Mouse (Mus musculus) mouse embryonic stem cell (cell line): ENCODE measurements around the gene Gm19684.
"Not testable (repeated sequence)": the region's sequence is repeated elsewhere in the genome, so short reads cannot be mapped to it uniquely, and the experiment has no call there.

Experiments
- in situ Hi-C, 2 experiments: fragments of 300-500 bp; cut with MboI; formaldehyde crosslinking; loops; 1 replicate in 1 of 2; 3 replicates in 1 of 2; pipeline ENCODE4 v1.14.3; 2019 to 2020; ENCODE audit warnings: low sequenced_read_pairs in 2 of 2, low pct_unique_long_range_greater_than_20kb in 1 of 2, mixed read lengths in 1 of 2; ENCODE audit not compliant: unreplicated experiment in 1 of 2

The Gm19684 gene

DNA sequence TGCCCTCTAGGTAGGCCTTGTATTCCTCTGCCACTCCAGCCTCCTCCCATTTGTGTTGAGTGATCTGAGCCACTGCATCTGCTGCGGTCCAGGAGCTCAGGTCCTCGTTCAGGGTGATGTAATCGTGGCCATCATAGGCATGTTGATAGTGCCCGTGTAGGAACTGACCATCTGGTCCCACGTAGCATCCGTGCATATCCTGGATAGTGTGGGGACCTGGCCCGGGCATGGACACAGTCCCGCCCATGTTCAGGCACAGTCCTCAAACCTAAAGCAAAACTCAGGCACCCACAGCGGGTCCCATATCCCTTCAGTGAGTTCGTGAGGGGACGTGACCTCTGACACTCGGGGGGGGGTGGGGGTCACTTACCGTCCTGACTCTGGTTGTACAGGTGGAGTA lies 7.0 kb downstream of the Gm19684 start:
- in situ Hi-C loops, result not testable (repeated sequence)

DNA sequence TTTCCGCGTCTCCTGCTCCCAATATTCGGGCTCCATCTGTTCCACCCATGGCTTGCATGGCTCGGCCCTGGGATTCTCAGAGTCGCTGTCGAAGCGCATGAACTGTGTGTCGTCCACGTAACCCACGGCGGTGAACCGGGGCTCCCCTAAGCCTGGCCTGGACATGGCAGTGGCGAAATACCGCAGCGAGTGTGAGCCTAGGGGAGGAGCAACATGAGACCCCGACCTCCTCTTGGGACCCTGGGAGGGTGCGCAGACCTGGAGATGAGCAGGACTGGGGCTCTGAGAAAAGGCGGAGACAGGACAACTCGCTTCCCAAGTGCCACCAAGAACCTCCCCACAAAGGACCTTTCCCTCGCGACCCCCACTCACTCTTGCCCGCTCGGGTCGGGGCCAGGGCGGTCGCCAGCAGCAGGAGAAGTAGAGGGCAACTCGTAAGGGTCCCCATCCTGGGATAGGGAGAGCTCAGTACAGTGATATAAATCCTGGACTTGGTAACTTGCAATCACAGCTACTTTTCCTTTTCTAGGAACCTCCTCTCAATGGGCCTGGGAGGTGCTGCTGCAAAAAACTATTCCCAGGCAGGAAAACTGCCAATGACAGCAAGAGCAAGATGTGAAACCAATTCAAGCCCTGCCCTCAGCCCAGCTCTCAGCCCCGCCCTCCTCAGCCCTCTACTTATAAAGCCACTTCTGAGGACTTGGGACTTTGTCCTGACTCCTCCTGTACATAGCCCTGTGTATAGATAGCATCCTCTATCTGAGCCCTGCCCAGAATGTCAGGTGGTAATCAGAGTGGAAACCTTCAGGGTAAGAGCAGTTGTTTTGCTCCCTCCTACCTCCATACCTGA lies 7.7 kb downstream of the Gm19684 start, which contains the start of gene Gm7030:
TSS of gene Gm7030 (minus strand) at position 458 of the 850 bp plus-strand sequence.
- in situ Hi-C loops, result not testable (repeated sequence)

DNA sequence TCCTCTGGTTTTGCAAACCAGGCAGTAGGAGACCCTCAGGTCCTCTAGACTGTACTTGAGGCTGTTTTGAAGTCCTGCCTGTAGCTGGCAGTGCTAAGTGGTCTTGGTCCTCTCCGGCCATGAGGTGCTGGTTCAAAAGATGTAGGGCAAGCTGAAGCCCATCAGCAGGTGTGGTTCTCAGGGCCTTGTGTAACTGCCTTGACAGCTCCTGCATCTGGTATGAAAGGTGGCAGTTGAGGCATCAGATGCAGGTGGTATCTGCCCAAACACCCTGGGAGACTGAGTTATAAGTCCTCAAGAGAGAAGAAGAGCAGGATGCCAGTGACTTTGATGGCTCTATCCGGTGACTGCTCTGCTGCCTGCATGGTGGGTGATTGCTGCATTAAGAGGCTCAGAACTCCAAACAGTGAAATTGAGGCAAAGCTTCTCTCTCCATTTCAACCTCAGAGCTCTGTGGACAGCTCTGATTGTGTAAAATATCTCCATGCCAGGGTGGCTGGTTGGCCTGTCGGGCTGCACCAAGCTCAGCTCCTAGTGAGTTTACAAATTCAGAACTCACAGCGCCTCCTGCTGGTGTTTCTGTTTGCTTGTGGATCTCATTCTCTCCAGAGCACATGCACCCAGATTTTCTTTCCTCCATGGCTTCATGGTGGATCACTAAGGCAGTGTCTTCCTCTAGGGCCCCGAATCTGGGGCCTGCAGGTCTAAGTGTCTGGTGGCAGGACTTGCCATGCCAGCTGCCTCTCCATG lies 10.2 kb downstream of the Gm19684 start:
- in situ Hi-C loops, result loop anchor here (10.0 kb wide), 1 partner anchor 67 kb away; no protein-coding TSS in a partner anchor

DNA sequence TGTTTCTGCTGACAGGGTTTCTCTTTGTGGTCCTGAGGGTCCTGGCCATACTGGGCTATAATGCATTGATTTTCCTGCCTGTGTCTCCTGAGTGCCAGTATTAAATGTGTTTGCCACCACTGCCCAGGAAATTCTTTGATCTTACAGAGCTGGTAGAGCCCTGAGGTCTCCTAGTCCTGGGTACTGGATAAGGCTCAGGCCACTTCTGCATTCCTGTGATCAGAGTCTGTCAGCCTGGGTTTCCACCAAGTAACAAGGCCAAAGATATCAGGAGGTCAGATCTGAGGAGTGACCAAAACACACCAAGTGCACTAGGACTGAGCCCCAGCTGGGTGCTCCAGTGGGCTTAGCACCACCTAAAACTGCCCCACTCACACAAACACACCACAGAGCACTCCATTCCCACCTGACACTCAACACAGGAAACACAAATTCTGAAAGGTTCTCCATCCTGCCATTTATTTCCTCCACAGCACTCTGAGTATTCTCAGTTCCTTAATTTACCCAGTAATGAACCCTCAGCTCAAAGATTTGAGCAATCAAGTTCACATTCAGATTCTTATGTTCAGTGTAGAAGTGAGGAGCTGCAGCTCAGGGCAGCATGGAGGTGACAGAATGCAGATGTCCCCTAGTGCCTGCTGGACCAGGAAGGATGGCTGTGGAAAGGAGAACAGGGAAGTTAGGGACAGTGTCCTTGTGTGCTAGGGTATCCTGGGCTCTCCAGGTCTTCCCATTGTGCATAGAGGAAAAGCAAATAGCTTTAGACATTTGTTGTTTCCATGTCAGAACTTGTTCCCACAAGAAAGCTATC lies 14.1 kb downstream of the Gm19684 start:
- in situ Hi-C loops, result loop anchor here (10.0 kb wide), 1 partner anchor 71 kb away; no protein-coding TSS in a partner anchor

DNA sequence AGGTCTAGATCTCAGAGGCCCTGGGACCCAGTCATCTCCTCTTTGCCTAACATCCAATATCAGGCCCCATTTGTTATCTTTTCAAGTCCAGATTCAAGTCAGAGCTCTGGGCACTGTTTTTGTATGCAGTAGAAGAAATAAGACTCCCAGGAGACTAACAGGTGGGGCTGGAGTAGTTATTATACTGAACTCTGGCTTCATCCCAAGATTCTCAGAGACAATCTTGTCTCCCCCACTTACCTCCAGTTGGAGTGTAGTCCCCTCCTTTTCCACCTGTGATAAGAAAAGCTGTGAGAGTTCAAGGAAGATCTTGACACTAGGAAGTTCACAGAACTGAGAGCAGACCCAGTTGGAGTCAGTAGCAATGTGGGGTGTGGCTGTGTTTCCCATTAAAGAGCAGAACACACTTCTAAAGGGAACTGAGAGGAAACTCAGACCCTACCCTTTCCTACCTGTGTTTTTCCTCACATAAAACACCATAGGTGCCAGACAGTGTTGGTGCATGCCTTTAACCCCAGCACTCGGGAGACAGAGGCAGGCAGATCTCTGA lies 14.9 kb downstream of the Gm19684 start:
- in situ Hi-C loops, result loop anchor here (10.0 kb wide), 1 partner anchor 72 kb away; no protein-coding TSS in a partner anchor

DNA sequence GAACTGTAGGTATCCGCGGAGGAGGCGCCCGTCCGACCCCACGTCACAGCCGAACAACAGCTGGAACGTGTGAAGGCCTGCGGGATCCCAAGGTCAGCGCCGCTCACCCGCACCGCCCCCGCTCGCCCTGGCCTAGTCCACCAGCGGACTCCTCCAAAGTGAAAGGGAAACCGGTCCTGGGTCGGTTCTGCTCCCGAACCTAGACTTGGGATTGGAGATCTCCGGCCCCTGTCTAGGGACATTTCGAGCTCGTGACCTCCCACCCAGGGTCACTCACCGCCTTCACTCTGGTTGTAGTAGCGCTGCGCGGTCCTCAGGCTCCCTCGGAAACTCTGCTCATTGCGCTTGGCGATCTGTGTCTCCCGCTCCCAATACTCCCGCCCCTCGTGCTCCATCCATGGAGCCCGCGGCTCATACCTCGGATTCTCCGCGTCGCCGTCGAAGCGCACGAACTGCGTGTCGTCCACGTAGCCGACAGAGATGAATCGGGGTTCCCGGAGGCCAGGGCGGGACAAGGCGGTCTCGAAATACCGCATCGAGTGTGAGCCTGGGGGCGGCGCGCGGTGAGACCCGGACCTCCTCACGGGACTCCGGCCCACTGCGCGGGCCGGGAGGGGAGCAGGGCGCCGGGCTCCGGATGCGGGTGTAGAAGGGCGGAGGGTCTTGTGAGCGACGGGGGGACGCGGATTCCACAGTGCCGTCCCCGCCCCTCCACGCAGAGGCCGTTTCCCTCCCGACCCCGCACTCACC lies 23.8 kb downstream of the Gm19684 start:
- in situ Hi-C loops, result no loop called here

DNA sequence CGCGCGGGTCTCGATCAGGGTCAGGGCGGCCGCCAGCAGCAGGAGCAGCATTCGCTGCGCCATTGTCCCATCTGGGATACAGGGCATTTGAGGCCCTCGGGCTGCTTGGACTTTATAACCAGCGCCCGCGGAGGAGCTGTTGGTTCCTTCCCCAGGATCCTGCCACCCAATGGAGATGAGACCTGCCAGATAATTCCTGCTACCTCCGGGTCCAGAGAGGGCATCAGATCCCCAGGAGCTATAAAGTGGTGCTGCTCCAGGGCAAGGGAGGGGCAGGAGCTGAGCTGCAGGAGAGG lies 24.3 kb downstream of the Gm19684 start:
- in situ Hi-C loops, result not testable (repeated sequence)

DNA sequence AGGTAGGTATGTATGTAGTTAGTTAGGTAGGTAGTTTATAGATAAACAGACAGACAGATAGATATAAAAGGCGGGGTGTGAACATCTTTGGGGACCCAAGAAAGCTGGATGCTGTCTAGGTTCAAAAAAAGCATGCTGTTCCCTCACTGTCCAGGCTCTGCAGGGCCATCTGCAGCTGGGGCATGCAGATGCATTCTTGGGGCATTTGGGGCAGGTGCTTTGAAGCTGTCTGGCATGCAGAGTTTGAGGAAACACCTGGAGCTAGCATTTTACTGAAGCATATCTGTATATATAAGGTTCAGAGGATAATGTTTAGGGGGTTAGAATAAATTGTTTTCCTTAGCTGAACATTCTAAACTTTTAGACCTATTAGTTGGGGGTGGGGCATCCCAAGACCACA lies 25.5 kb downstream of the Gm19684 start:
- in situ Hi-C loops, result not testable (repeated sequence)

DNA sequence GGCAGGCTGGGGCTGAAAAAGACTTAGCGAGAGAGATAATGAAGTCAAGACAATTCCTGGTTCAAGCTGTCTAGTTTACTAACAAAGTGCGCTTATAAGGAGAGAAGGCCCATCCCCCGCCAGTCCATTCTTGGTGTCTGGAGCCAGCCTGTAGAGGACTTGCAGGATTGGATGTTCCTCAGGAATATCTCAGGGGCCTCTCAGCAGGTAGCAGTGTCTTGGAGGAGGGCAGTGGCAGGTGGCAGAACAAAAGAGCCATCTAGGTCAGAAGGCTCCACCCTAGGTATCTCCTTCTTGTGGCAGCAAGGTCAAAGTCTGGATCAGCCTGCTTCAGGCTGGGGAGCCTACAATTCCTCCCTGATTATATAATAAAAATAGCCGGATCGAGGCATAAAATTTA lies 27.0 kb downstream of the Gm19684 start:
- in situ Hi-C loops, result not testable (repeated sequence)

DNA sequence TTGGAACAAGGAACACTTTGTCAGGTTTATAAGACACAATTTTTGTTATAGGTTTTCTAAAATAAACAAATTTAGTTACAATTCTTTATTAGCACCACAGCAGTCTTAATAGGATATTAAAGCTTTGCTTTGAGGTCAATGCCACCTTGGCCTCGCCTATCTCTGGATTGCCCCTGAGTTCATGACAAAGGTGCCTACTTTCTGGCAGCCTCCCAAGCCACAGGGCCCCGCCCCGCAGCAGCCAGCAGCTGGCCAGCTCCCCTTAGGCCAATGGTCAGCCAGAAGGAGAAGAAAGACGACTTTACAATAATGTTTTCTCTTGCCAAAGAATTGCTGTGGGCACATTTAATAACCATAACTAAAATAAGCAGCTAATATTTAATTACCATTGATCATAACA lies 29.7 kb downstream of the Gm19684 start:
- in situ Hi-C loops, result not testable (repeated sequence)

DNA sequence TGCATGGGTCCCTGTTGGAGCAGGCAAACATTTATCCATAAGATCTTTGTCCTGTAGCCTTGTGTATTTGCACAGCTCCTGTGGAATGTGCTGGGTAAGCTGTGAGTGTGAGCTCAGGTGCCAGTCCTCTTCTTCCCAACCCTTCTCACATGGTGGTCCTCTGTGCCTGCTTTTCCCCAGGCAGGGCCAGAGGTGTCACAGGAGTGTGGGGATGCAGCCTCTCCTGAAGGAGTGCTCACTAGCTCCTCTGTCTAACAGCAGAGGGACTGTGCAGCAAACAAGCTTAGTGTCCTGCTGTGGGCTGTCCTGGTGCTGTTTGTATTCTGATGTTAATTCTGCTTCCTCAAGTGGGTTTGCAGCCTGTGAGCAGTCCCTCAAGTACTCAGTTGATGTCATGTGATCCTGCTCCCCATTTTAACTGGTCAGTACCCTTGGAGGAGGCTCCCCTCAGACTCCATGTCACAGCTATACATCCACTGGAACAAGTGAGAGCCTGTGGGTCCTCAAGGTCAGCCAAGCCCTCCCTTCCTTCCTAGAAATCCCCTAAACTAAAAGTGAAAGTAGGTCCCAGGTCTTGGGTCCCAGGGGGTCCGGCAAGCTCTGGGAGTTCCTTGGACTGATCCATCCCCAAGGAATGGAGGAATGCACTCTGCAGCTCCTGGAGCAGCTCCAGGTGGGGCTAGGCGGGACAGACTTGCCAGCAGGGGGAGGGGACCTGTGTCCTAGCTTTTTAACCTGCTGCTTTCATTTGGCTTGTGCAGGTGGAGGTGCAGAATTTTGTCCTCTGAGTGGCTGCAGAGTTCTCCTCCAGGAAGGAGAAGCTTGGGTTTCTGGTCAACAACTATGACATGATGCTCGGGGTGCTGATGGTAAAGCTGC lies 33.0 kb downstream of the Gm19684 start:
- in situ Hi-C loops, result no loop called here

DNA sequence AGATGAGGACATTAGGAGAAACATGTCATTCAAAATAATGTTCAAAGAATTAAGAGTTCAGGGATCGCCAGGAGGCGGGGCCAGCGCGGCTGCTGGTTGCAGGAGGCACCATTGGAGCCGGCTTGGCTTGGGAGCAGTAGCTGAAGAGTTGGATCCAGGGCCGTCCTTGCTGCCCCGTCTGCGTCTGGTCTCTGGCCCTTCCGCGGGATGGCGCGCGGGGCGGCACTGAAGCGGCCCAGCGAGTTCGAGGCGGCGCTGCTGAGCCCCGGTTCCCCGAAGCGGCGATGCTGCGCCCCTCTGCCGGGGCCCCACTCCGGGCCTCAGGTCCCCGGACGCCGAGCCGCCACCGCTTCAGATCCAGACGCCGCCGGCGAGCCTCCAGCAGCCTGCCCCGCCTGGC lies 36.3 kb downstream of the Gm19684 start:
- in situ Hi-C loops, result not testable (repeated sequence)

DNA sequence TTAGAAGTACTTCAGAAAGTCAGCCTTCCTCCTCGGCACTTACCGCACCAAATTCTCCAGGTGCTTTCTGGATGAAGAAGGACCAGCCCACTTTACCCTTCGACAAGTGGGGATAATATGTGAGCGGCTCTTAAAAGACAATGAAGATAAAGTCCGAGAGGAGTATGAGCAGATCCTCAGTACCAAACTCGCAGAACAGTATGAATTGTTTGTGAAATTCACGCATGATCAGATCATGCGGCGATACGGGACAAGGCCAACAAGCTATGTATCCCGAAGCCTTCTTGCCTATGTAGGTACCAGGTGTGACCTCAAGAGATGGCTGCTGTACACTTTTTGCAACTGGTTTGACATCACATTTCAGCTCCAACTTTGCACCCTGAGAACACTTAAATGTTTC lies 36.8 kb downstream of the Gm19684 start:
- in situ Hi-C loops, result not testable (repeated sequence)

DNA sequence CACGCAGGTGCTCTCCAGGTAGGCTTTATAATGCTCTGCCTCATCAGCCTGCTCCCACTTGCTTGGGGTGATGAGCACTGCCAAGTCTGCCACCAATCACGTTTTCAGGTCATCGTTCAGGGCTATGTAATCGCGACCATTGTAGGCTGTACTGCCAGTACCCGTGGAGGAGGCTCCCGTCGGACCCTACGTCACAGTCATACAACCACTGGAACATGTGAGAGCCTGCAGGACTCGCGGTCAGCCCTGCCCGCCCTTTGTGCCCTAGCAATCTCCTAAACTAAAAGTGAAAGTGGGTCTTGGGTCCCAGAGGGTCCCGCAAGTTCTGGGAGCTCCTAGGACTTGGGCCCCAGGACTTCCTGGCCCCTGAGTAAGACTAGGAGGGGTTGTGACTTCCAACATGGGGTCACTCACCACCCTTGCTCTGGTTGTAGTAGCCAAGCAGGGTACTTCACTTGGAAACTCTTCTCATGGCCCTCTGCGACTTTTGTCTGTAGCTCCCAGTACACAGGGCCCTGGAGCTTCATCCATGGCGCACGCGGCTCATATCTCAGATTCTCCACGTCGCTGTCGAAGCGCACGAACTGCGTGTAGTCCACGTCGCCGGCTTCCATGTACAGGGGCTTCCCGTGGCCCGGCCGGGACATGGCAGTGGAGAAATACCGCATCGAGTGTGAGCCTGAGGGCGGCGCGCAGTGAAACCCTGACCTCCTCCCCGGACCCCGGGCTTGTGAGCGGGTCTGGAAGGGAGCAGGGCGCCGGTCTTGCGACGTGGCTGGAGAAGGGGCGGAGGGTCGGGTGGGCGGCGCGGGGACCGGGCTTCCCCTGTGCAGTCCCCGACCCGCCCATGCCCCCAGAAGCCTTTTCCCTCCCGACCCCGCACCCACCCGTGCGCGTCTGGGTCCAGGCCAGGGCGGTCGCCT lies 39.9 kb downstream of the Gm19684 start:
- in situ Hi-C loops, result no loop called here

DNA sequence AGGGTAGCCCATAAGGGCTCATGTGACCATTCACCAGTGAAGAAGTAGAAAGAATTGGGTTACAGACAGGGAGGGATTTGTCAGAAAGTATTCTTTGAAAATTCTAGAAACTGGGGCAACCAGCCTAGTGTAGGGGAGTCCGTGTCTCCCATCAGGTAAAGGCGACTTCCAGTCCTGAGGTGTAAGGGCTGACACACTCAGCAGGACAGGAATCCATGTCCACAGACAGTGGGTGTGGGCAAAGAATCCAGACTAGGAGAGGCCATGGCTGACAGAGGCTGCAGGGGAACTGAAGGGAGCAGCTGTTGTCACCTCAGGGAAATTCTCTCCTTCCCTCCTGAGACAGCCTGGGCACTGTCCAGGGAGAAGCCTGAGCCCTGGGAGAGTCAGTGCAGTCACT lies 45.4 kb downstream of the Gm19684 start:
- in situ Hi-C loops, result not testable (repeated sequence)

DNA sequence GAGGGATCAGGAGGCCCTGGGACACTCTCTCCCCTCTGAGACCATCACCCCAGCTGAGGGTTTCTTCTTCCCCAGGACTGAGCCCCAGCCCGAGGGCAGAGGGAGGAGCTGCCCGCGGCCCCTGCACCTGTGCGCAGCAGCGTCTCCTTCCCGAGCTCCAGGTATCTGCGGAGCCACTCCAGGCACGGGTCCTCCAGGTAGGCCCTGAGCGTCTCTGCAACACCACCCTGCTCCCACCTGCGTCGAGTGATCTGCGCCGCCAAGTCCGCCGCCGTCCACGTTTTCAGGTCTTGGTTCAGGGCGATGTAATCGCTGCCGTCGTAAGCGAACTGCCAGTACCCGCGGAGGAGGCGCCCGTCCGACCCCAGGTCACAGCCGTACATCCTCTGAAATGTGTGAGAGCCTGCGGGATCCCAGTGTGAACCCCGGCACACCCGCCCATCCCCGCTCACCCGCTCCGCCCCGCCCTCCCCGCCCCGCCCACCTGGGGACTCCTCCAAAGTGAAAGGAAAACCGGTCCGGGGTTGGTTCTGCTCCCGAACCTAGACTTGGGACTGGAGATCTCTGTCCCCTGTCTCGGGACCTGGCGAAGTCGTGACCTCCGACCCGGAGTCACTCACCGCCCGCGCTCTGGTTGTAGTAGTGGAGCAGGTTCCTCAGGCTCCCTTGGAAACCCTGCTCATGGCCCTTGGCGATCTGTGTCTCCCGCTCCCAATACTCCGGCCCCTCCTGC lies 46.0 kb downstream of the Gm19684 start:
- in situ Hi-C loops, result no loop called here
